Mouse (Mus musculus) cerebellum, adult 2 months (tissue): Measurements from ENCODE around the gene Ms4a3. TPM values are rescaled to one million over a fixed set of nuclear protein-coding genes. Genes with fewer than 3 reads are reported as not detected.

Source experiments
- DNase-seq, 2 experiments: peaks; one replicate each; pipeline ENCODE4 v3.0.0; 2021
- H3K27ac ChIP-seq: fragments of 200-500 bp; 2 replicates; pipeline ENCODE4 v1.5.1; 2012; ENCODE audit warnings: low read length, control low read depth, inconsistent platforms; ENCODE audit not compliant: insufficient read depth
- H3K27me3 ChIP-seq: fragments of 200-500 bp; 2 replicates; pipeline ENCODE4 v1.6.1; 2012; ENCODE audit warnings: inconsistent platforms, mild to moderate bottlenecking, low read length, moderate library complexity; ENCODE audit not compliant: control insufficient read depth, insufficient read depth
- H3K4me1 ChIP-seq: fragments of 200-500 bp; 2 replicates; pipeline ENCODE4 v1.6.1; 2011; ENCODE audit warnings: low read length; ENCODE audit not compliant: control insufficient read depth, insufficient read depth
- H3K4me3 ChIP-seq: fragments of 200-500 bp; replicated peaks from 2 replicates; pipeline ENCODE3; 2011; ENCODE audit warnings: mild to moderate bottlenecking, low read depth, low read length, control low read depth; ENCODE audit not compliant: insufficient read depth
- CTCF ChIP-seq: fragments of 200-500 bp; IDR thresholded peaks from 2 replicates; pipeline ENCODE4 v1.5.1; 2011; ENCODE audit warnings: low read depth, mild to moderate bottlenecking, control low read depth, low read length, moderate library complexity, borderline replicate concordance; ENCODE audit not compliant: insufficient read depth
- POLR2A ChIP-seq: fragments of 200-500 bp; IDR thresholded peaks from 2 replicates; pipeline ENCODE4 v1.6.1; 2011; ENCODE audit warnings: low read length, control low read depth, borderline replicate concordance; ENCODE audit not compliant: insufficient read depth
- WGBS: fragments of 180-500 bp; shearing (Covaris S2); methylation state at CpG from one replicate; pipeline ENCODE4 v1.1.7; 2018; 5-methylcytosine and 5-hydroxymethylcytosine counted together
- polyA plus RNA-seq: library from polyadenylated mRNA; depleted of rRNA; stranded (reverse); fragments of >200 nt; gene quantifications from 2 replicates; pipeline ENCODE4 v1.2.3, GENCODE M21; 2012

The Ms4a3 gene
- polyA plus RNA-seq, 1 experiment: not detected

GRCm38 (mm10) chr19:11633732-11634131, 6.9 kb downstream of the Ms4a3 start:
- Histone ChIP-seq H3K4me3 (no peak overlapping the region), H3K27me3 (no peaks in the 10 kb centered on the region), H3K4me1 (no peaks in the 10 kb centered on the region), H3K27ac (no peak overlapping the region)
- TF ChIP-seq POLR2A (no peak), CTCF (no peak)
- no peak for DNase-seq
- WGBS: 85% methylated on average over 1 of the region's 1 CpGs

- H3K4me3 ChIP-seq: no peak overlapping the region
- DNase-seq: no peak
- no peaks in the 10 kb centered on the region for H3K27me3 ChIP-seq
- TF ChIP-seq CTCF: no peak
- TF ChIP-seq POLR2A: no peak
- 77% methylated on average over 5 of the region's 5 CpGs for WGBS
- H3K4me1 ChIP-seq: no peaks in the 10 kb centered on the region
- H3K27ac ChIP-seq: no peak overlapping the region
Measured at GRCm38 (mm10) chr19:11625231-11625630, 15.4 kb downstream of the Ms4a3 start.

GRCm38 (mm10) chr19:11624800-11625199, 15.9 kb downstream of the Ms4a3 start:
- Histone ChIP-seq H3K4me3 (no peak overlapping the region), H3K27me3 (no peaks in the 10 kb centered on the region), H3K27ac (no peak overlapping the region), H3K4me1 (no peaks in the 10 kb centered on the region)
- DNase-seq: no peak
- TF ChIP-seq POLR2A (no peak), CTCF (no peak)

GRCm38 (mm10) chr19:11623551-11623950, 17.1 kb downstream of the Ms4a3 start, which contains the start of gene Ms4a2:
Ms4a2 (minus strand) TSS chr19:11623719.
- DNase-seq: no peak
- Histone ChIP-seq H3K4me1 (no peaks in the 10 kb centered on the region), H3K27ac (no peak within 1 kb of the TSS), H3K27me3 (no peaks in the 10 kb centered on the region), H3K4me3 (no peak within 1 kb of the TSS)
- no peak for TF ChIP-seq CTCF
- no peak for TF ChIP-seq POLR2A
- 90% methylated on average over 2 of the region's 2 CpGs for WGBS

GRCm38 (mm10) chr19:11617983-11618382, 22.7 kb downstream of the Ms4a3 start:
- Histone ChIP-seq H3K4me1 (no peaks in the 10 kb centered on the region), H3K4me3 (no peak overlapping the region), H3K27ac (no peak overlapping the region), H3K27me3 (no peaks in the 10 kb centered on the region)
- TF ChIP-seq CTCF (no peak), POLR2A (no peak)
- no peak for DNase-seq

- 88% methylated on average over 2 of the region's 2 CpGs for WGBS
- Histone ChIP-seq H3K27me3 (no peaks in the 10 kb centered on the region), H3K27ac (no peak overlapping the region), H3K4me3 (no peak overlapping the region), H3K4me1 (no peaks in the 10 kb centered on the region)
- TF ChIP-seq POLR2A (no peak), CTCF (no peak)
- no peak for DNase-seq
Measured at GRCm38 (mm10) chr19:11614805-11615204, 25.8 kb downstream of the Ms4a3 start.

GRCm38 (mm10) chr19:11613776-11614443, 26.7 kb downstream of the Ms4a3 start:
- no peak overlapping the region for H3K27ac ChIP-seq
- WGBS: 45% methylated on average over 8 of the region's 8 CpGs
- TF ChIP-seq POLR2A (no peak), CTCF (no peak)
- no peaks in the 10 kb centered on the region for H3K27me3 ChIP-seq
- peak; percentile 19 to 39 for DNase-seq
- no peak overlapping the region for H3K4me3 ChIP-seq
- no peaks in the 10 kb centered on the region for H3K4me1 ChIP-seq

- Histone ChIP-seq H3K27me3 (no peaks in the 10 kb centered on the region), H3K4me3 (no peak overlapping the region), H3K4me1 (no peaks in the 10 kb centered on the region), H3K27ac (no peak overlapping the region)
- TF ChIP-seq CTCF (no peak), POLR2A (no peak)
- DNase-seq: no peak
- WGBS: 97% methylated on average over 1 of the region's 1 CpGs
Measured at GRCm38 (mm10) chr19:11613084-11613483, 27.6 kb downstream of the Ms4a3 start.

- TF ChIP-seq CTCF (no peak), POLR2A (no peak)
- Histone ChIP-seq H3K27ac (no peak overlapping the region), H3K27me3 (no peaks in the 10 kb centered on the region), H3K4me3 (no peak overlapping the region), H3K4me1 (no peaks in the 10 kb centered on the region)
- 74% methylated on average over 2 of the region's 2 CpGs for WGBS
- no peak for DNase-seq
Measured at GRCm38 (mm10) chr19:11612293-11612692, 28.4 kb downstream of the Ms4a3 start.
